Mouse (Mus musculus): ENCODE results near the gene Plek. TPM values are rescaled to one million over a fixed set of nuclear protein-coding genes. Genes with fewer than 3 reads are reported as not detected.

Plek gene
- total RNA-seq, 2 experiments from 2014 or later, result 4.4 to 4.5 TPM

DNA sequence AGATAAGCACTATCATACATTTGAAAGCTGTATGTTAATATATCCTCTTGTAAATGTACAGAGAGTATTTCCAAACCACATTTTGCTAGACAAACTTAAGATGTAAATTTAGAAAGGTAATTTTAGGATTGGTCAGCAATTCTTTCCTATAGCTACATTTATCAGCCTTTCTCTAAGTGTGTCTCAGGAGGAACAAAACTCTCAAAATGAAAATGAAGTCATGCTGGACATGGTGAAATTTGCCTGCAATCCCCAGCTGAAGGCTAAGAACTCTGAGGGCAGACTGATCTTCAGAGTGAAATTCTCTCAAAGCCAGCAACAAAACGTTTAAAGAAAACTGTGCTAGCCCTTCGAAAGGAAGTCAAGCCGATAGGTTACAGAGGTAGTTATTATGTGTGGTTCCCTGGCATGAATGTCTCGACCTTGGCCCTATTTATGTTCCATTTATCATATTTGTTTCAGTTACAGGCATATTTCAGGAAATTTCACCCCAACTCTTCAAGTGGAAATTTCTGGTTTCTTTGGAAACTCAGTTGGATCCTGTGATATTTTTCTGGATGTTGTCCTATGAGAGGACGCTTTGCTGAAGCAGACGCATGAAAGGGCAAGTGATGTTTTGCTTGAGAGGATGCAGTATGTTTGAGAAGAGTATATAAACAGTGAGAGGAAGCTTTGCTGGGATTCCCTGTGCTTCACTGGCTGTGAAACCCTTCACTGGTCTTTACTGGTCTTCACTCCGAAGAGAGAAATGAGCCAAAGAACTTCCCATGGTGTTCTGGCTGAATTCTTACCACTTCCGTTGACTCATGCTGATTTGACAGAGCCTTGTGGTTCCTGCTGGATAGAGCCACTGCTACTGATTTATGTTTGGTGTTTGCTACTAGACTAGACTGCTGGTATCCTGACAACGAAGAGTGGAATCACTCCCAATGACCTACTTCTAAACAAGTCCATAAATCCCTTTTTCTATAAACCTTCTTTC lies 51.5 kb downstream of the Plek start:
- DNase-seq (ENCODE audit: low spot score in 2 of 2), result no peak

DNA sequence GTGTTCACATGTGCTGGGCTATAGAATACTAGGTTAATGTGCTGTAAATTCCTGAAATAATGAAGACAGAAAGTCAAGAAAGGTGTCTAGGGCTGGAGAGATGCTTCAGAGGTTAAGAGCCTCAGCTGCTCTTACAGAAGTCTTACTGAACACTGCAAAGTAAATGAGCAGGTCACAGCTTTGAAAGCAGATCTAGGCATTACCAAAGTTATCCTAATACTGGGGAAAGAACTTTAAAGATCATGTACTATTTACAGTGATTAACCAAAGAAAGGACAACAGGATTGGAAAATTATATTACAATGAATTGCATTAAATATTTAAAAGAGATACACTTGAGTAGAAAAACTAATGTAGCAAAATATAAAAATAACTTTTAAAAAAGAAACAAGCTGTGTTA lies 52.2 kb downstream of the Plek start:
- DNase-seq (ENCODE audit: low spot score in 2 of 2), result no peak

DNA sequence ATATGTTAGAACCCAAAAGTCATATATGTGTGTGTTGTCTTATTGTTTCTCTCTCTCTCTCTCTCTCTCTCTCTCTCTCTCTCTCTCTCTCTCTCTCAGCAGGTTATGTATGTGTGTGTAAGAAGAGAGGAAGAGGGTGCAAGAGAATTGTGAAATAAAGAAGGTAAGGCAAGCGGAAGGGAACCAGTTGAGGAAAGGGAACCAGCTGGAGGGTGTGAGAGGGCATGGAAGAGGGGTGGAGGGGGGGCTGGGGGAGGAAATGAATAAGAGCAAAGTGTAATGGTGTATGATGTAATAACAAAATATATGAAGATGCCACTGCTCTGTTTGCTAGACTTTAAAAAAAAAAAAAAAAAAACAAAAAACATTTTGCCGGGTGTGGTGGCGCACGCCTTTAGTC lies 52.8 kb downstream of the Plek start:
- DNase-seq (ENCODE audit: low spot score in 2 of 2), result no peak

DNA sequence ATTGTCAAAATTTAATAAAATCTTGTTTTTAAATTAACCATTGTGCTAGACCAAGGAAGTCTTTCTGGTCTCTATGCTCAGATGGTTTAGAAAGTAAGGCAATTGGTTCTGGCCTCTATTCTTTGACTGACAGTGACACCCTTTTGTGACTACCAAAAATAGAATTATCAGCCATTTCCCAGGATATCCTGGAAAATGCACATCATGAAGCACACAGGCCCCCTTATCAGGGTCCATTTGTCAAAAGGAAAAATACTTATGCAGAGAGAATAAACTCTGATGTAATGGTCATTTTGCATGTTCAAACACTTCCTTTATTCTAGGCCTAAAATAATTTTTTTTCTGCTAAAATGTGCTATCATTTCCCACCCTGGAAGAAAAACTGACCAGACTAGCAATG lies 54.7 kb downstream of the Plek start:
- no peak for DNase-seq (ENCODE audit: low spot score in 2 of 2)

DNA sequence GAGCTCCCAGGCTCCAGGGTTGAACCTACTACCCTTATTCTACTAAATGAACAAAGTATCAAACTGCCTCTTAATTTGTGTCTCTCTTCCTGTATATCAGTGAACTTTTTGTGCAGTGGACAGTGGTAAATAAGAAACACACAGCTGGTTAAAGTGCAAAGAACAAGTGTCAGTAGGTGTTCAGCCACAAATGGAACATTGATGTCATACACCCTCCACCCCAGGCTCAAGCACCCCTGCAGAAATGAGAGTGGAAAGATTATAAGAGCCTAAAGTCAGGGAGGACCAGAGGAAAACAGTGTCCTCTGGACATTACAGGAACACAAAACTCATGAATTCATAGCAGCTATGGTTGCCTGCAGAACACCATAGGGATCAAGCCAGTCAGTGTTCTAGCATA lies 55.4 kb downstream of the Plek start:
- no peak for DNase-seq (ENCODE audit: low spot score in 2 of 2)

DNA sequence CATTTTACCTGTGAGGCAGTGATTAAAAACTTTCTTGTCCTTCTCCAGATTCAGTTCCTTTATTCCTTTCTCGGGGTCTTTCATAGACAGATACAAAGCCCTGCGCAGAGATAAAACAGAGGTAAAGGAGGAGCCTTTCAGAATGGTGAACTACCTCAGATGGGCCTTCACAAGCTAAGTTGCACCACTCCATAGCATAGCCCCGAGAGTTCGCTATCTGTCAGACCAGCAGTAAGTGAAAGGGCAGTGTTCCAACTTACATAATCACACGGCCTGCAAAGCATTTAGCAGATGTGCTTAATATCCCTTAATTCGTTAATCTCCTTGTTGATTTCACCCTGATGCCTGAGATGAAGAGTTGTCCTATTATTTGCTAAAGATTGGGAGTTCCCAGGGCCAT lies 59.3 kb downstream of the Plek start:
- DNase-seq (ENCODE audit: low spot score in 2 of 2), result no peak

DNA sequence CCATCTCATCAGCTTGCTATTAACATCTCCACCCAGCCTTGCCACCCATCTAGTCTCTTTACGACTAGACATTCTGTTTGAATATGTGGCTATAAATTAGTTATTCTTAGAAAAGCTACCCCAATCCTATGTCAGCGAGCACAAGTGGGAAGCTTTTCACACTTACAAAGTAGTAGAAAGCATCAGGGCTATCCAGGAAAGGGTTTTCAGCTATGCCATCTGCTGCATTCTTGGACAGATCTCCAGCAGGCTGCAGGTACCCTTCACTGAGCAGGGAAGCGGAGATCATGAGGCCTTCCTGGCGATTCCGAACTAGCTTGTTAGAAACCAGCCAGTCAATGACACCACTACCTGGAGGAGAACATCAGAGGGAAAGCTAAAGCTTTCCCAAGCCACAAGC lies 62.3 kb downstream of the Plek start:
- no peak for DNase-seq (ENCODE audit: low spot score in 2 of 2)

DNA sequence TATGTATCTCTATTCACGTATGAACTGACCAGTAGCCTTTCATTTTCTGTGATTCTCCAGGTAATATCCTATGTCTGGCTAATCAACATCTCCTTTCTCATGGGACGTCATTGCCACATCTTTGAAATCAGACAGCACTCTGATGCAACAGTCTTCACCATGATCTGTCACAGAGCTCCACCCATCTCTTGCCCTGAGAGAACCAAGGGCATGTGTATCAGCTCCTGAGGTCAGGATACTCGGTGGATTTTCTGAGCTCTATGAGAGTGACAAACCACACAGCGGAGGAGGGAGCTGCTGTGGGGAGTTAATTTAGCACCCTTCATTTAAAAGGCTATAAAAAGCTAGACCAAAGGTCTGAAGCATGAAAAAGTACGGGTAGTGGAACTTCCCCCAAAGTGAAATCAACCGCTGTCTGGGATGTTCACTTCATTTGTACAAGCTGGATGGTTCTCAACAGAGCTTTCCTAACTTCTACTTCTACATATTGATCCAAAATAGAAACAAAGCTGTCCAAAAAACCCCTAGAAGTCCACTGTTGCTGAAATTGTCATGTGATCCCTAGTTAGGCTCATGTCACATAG lies 64.3 kb downstream of the Plek start:
- no peak for DNase-seq (ENCODE audit: low spot score in 2 of 2)

DNA sequence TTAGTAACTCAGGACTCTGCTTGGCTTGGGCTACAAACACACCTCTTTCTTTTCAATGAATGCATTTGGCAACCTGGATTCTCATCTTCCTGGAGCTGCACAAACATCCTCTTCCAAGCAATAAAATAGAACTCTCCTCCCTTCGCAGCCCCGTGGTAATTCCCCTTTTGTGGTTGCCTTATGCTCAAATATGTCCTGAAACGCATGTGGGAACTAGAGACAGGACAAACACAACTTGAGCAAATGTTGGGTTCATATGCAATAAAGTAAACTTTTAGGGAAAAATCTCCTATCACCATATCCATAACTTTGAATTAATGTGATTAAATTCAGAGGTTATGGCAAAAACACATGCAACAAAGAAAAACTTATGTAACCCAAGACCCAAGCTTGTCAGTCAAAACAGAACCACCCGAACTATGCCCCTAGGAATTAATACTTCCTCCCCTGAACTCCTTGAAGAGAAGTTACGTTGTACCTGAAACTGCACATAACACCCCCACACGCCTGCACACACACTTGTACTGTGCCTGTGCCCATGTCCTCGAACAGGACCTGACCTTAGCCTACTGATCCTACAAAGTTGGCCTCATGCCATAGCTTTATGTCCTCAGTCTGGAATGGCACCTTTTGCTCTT lies 65.5 kb downstream of the Plek start:
- DNase-seq (ENCODE audit: low spot score in 2 of 2), result no peak

DNA sequence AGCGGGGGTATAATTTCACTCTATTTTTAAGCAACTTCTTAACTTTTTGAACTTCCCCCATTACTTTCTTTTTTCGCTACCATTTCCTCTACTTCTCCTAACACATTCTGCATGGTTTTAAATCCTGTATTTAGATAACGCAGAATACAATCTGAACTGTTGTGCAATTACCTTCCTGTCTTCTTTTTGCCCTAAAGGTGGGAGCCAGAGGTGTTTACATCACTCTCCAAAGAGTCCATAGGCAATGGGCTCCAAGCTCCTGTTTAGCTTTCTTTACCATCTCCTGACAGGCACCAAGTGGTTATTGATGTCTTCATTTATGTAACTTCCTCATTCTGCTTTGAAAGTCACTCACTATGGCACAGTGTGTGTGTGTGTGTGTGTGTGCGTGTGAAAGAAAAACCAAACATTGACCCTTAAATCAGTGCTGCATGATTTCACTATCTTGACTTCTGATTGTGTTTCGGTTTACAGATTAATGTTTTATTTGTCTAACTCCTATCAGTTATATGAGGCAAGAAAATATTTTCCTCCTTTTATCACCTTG lies 73.9 kb downstream of the Plek start:
- DNase-seq (ENCODE audit: low spot score in 2 of 2), result no peak

DNA sequence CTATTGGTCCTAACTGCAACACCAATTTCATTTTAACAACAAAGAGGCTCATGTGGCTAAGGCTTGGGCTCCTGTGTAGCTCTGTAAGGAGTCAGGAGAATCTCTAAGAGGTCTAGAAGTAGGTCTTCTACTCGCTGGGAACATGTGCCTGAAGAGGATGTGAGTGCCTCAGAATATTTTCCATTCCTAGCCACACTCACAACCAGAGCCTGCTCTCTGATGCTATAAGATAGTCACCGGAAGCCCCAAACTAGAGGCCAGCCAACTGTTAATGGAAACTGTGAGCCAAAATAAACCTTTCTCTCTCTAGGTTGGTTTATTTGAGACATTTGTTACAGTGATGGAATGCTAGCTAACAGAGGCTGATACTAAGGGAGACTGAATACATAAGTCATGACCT lies 74.6 kb downstream of the Plek start:
- DNase-seq (ENCODE audit: low spot score in 2 of 2), result no peak

DNA sequence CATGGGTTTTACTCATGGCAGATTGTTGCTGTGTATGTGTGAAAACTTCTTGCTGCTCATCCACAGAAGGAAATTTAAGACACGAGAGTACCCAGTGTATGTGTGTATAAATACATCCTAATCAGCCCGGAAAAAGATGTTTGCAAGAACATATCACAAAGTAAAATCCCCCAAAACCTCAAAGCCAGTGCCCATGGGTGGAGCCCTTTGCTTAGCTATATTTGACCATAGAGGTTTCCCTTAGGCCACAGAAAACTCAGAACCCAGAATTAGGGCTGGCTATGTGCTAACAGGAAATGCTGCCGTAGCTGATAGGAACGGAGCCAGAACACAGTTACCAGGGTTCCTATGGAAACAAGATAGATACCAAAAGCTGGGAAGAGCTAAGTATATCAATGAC lies 75.2 kb downstream of the Plek start:
- no peak for DNase-seq (ENCODE audit: low spot score in 2 of 2)

DNA sequence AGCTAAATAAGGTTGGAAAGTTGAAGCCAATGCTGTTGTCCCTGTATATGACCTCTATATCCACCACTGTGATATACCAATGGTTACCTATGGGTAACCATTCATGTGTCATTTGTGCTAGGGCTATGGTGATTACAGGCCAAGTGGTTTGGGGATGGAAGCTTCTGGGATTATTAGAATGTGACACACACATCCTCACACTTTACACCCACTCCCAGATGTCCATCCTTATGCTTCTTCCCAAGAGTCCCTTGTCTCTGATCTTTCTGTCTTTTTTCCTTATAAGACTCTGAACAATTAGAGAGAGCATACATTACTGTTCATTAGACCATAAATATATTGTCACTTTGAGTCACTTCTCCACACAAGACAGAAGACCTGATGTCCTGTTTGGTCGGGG lies 79.1 kb downstream of the Plek start:
- no peak for DNase-seq (ENCODE audit: low spot score in 2 of 2)

DNA sequence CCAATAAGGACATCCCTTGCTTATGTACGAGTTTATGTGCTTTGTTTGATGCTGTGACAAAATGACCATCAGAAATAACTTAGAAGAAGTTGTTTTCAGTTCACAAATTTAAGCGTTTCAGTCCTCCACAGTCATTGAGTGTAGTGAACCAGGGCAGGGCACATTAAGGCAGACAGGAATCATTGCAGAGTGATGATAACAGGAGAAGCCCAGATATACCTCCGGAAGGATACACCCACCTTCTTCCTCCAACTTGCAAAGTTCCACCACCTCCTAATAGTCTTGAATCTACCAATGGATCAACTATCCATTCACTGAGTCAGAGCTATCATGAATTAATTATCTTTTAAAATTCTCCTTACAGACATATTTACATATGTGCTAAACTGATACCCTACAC lies 80.2 kb downstream of the Plek start:
- no peak for DNase-seq (ENCODE audit: low spot score in 2 of 2)

DNA sequence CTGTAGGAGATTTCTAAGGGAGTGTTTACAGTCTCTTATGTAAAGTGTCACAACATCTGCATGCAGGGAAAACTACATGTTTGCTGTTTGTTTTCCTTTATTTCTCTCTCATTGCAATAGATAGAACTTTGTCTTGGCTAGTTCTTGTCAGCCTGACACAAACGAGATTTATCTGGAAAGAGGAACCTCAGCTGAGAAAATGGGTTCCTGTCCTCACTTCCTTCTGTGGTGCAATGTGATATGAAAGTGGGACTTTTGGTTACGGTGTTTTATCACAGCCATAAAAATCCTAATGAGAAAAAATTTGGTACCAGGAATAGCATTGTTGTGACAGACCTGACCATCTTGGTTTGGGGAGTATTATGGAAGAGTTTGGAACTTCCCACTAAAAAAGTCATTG lies 82.5 kb downstream of the Plek start:
- no peak for DNase-seq (ENCODE audit: low spot score in 2 of 2)

DNA sequence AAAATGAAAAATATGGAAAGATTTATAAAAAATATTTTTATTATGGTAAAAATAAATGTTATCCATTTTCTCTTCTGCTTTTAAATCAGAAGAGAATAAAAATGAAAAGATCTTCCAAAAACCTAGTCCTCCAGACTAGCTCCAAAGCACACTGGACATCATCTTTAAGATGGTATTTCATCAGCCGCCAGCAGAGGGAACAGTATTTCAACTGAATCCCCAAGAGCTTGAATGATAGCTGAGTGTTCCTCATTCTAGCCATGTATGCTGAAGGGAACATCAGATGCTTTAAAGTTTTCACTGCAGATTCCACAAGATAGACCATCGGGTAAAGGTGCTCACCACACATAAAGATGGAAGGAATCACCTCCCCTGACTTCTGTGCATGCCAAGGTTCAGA lies 84.4 kb downstream of the Plek start:
- no peak for DNase-seq (ENCODE audit: low spot score in 2 of 2)

DNA sequence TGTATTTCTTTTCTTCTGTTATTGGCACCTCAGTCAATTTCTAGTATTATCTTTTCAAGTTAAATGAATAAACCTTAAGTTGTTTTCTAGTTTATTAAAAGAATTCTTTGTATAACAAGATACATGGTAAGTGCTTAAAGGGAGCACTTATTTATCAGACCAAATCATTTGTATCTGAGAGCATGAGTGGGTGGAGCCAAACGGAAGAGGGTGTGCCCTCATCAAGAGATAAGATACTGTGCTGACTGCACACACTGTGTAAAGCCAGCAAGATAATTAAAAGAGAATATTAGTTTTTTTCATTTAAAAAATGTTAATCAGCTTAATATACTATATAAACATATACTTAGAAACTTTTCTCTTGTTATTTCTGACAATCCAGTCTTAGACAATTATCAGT lies 93.7 kb downstream of the Plek start:
- DNase-seq (ENCODE audit: low spot score in 2 of 2), result no peak

DNA sequence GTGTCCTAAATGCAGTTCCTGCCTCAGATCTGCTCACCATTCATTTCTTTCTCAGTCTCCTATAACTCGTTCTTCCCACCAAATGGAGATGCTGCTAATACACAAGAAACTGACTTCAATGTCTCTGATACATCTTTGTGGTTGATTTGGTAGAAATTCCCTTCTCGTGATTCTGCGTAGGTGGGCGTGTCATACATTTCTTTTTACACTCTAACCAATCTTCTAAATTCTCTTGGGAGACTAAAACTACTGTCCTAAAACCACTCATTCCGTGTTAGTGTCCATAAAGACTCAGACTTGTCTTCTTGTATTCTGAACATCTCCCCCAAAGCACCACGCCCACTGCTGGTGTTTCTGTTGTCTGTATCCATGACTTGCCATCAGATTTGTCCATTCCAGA lies 95.2 kb downstream of the Plek start:
- no peak for DNase-seq (ENCODE audit: low spot score in 2 of 2)

DNA sequence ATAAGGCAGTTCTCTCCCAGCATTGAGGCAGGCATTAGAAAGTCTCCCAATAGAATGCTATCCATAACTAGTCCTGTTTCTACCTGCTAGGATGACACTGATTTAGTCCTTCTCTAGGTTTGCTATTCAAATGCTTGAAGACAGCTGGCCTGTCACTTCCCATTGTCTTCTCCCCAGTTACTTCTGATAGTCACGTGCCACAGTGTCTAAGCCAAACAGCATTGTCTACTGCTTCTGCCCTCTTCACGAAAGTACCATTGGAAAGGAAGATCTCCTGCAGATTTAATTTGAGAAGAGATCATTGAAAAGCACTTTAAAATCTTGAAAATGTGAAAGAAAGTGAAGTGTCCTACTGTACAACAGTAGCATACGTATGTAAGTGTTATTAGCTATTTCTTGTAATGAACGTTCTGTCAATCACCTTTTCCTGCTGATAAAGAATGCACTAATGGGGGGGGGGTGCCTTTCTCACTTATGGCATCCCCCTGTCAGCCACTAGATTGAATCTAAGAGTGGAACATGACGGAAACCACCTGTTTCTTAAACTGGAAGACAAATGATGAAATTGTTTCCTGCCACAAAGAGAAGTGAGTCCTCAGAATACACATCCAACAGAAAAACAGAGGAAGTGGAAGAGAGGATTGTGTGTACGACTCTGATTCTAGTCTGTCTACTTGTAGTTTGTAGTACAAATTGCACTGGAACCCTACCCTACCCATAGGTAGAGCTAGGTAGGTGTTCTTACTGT lies 95.9 kb downstream of the Plek start:
- DNase-seq (ENCODE audit: low spot score in 2 of 2), result no peak

DNA sequence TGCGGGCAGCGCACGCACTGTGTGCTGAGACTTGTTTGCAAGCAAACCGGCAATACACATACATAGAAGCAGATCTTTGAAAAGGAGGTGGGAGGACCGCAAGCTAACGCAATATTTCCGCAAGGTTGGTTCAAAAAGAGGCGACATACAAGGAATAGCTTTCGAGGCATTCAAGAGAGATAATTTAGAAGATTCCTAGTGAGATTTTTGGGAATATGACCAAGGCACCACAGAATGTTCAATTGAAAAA lies 100.5 kb downstream of the Plek start:
- DNase-seq (ENCODE audit: low spot score in 2 of 2), result no peak

DNA sequence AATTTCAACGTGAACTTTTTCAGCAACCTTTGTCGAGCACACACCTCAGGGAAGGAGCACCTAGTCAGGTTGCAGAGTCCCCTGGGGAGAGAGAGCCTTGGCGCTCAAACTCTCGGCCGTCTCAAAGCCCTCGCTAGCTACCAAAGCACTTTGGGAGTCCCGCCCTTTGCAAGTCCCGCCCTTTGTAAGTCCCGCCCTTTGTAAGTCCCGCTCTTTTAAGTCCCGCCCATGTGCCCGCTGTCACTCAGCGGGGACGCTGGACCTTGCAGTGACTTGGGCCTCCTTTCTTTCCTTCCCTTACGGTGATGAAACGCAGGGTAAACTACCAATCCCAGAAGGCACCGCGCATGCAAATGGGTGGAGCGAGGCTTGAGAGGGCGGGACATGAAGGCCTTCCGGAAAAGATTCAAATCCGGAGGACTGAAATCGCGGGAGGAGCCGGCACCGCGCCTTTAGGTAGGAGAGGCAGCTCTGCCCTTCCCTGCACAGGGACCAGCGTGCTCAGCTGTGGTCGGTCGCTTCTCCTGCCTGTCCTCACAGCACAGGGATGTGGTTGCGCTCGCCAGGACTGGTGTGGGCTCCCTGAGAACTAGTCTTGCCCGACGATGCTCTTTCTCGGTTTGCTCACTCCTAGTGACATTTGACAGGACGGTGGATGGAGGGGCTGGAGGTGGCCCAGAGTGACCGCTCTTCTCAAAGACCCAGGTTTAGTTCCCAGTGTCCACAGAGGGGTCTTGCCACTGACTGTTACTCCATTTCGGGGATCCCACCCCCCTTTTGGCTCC lies 101.0 kb downstream of the Plek start, which contains the start of gene Fbxo48:
TSS of gene Fbxo48 (plus strand) at position 400 of the 785 bp plus-strand sequence.
- DNase-seq (ENCODE audit: low spot score in 2 of 2), result peak; percentile 79 to 92
